Mouse (Mus musculus) liver, embryonic 16.5 days (tissue): ENCODE data around the gene Terf2ip. TPM values are rescaled to one million over a fixed set of nuclear protein-coding genes. Genes with fewer than 3 reads are reported as not detected.

Experiments
- ATAC-seq: fragments of 200-750 bp; cut with Nextera tagmentation; 2 replicates; pipeline ENCODE4 v1.8.0; 2017; ENCODE audit warnings: low read depth, mild to moderate bottlenecking, moderate number of reproducible peaks, moderate library complexity
- H3K27ac ChIP-seq: fragments of 300-500 bp; sonication (generic); 2 replicates; pipeline ENCODE4 v1.5.1; 2014; ENCODE audit warnings: mild to moderate bottlenecking, low read length
- H3K27me3 ChIP-seq: fragments of 300-500 bp; sonication (generic); 2 replicates; pipeline ENCODE4 v1.6.1; 2014; ENCODE audit warnings: low read depth, low read length, mixed read lengths; ENCODE audit not compliant: control insufficient read depth, insufficient read depth
- H3K36me3 ChIP-seq: fragments of 300-500 bp; sonication (generic); 2 replicates; pipeline ENCODE4 v1.6.1; 2014; ENCODE audit warnings: mild to moderate bottlenecking; ENCODE audit not compliant: control insufficient read depth, insufficient read depth
- H3K4me1 ChIP-seq: fragments of 300-500 bp; sonication (generic); 2 replicates; pipeline ENCODE4 v1.6.1; 2014; ENCODE audit warnings: low read depth, low read length, mixed read lengths; ENCODE audit not compliant: control insufficient read depth
- H3K4me2 ChIP-seq: fragments of 300-500 bp; sonication (generic); 2 replicates; pipeline ENCODE4 v1.6.1; 2014; ENCODE audit warnings: low read depth, low read length, mixed read lengths
- H3K4me3 ChIP-seq: fragments of 300-500 bp; sonication (generic); 2 replicates; pipeline ENCODE4 v1.5.1; 2014; ENCODE audit warnings: low read depth, mild to moderate bottlenecking, low read length
- H3K9ac ChIP-seq: fragments of 300-500 bp; sonication (generic); 2 replicates; pipeline ENCODE4 v1.6.1; 2014; ENCODE audit warnings: low read depth, low read length
- H3K9me3 ChIP-seq: fragments of 300-500 bp; sonication (generic); replicated peaks from 2 replicates; pipeline ENCODE4 v1.6.1; 2016; ENCODE audit warnings: low read length; ENCODE audit not compliant: control insufficient read depth
- WGBS: fragments of 180-500 bp; shearing (Covaris S2); extraction: QIAGEN DNeasy Blood & Tissue Kit; methylation state at CpG from one replicate; pipeline ENCODE4 v1.1.7; 2014; ENCODE audit not compliant: insufficient replicate concordance; 5-methylcytosine and 5-hydroxymethylcytosine counted together
- polyA plus RNA-seq: library from polyadenylated mRNA; unstranded; fragments of >200 nt; fragmentation: Nextera tagmentation; extraction: Ambion mirVana; gene quantifications from 2 replicates; pipeline ENCODE4 v1.2.1, GENCODE M21; 2015

Gene Terf2ip
- polyA plus RNA-seq, 1 experiment from 2014 or later: 5.1 TPM

- Histone ChIP-seq H3K27me3 (no peaks in the 10 kb centered on the region), H3K27ac (no peak overlapping the region), H3K4me2 (no peak overlapping the region), H3K4me1 (no peaks in the 10 kb centered on the region), H3K9ac (no peak overlapping the region), H3K36me3 (no peaks in the 10 kb centered on the region), H3K9me3 (no peaks in the 10 kb centered on the region), H3K4me3 (no peak overlapping the region)
- no peak for ATAC-seq
- WGBS: 28% methylated on average over 4 of the region's 4 CpGs
Measured at GRCm38 (mm10) chr8:112061372-112061771, 50.2 kb downstream of the Terf2ip start.

Other genes with a start within 250 kb of the Terf2ip start
- 63.2 and 67.8 TPM in 2 replicates for gene Cfdp1, start 157.1 kb upstream of the Terf2ip start, polyA plus RNA-seq
- 4.2 and 4.4 TPM in 2 replicates for gene Tmem170, start 134.6 kb upstream of the Terf2ip start, polyA plus RNA-seq
- gene Chst5, start 101.0 kb upstream of the Terf2ip start, polyA plus RNA-seq: 0.04 TPM in 1 of 2 replicates, not detected in the other
- gene Tmem231, start 77.5 kb upstream of the Terf2ip start, polyA plus RNA-seq: 1.6 and 1.8 TPM in 2 replicates
- gene Gabarapl2, start 70.7 kb upstream of the Terf2ip start, polyA plus RNA-seq: 195 and 201 TPM in 2 replicates
- gene Adat1, start 19.1 kb upstream of the Terf2ip start, polyA plus RNA-seq: 3.0 and 3.3 TPM in 2 replicates
- 69.5 and 77.5 TPM in 2 replicates for gene Kars, start 75 bp upstream of the Terf2ip start, polyA plus RNA-seq
- 0.09 TPM in 1 of 2 replicates, not detected in the other for gene Gm6793, start 3.6 kb downstream of the Terf2ip start, polyA plus RNA-seq